Mouse (Mus musculus): Measurements from ENCODE around the gene Duox1.

- TF ChIP-seq CTCF (IDR thresholded peaks at IDR 0.05) (no peak), POLR2A (IDR thresholded peaks at IDR 0.05; ENCODE audit: insufficient read depth, low read depth, low read length) (no peak), EP300 (IDR thresholded peaks at IDR 0.05; ENCODE audit: insufficient read depth, low read depth, low read length) (no peak)
These were observed 29.8 kb downstream of the Duox1 start for GRCm38 (mm10) chr2:122345106-122345893.
